Mouse (Mus musculus) erythroblast, embryonic 14.5 days (primary cell): ENCODE results near the gene Slc16a2. TPM values are rescaled to one million over a fixed set of nuclear protein-coding genes. Genes with fewer than 3 reads are reported as not detected.

Experiments
- H3K27me3 ChIP-seq: 2 replicates; pipeline ENCODE4 v1.6.1; 2012; ENCODE audit warnings: inconsistent platforms; ENCODE audit not compliant: control insufficient read depth
- H3K36me3 ChIP-seq: 2 replicates; pipeline ENCODE4 v1.6.1; 2012; ENCODE audit warnings: mild to moderate bottlenecking, inconsistent platforms; ENCODE audit not compliant: control insufficient read depth
- H3K4me1 ChIP-seq: 2 replicates; pipeline ENCODE4 v1.6.1; 2012; ENCODE audit warnings: inconsistent platforms; ENCODE audit not compliant: control insufficient read depth
- H3K4me3 ChIP-seq: replicated peaks from 2 replicates; pipeline ENCODE3; 2012; ENCODE audit warnings: moderate library complexity, mild to moderate bottlenecking, inconsistent platforms
- H3K9me3 ChIP-seq: 2 replicates; pipeline ENCODE4 v1.6.1; 2012; ENCODE audit warnings: low read length, inconsistent platforms, mixed read lengths; ENCODE audit not compliant: control insufficient read depth
- GATA1 ChIP-seq: IDR thresholded peaks from 2 replicates; pipeline ENCODE4 v1.6.1; 2012; ENCODE audit warnings: low read length, inconsistent platforms, mixed read lengths
- TAL1 ChIP-seq: IDR thresholded peaks from 3 replicates; pipeline ENCODE4 v1.6.1; 2012; ENCODE audit warnings: low read length, inconsistent platforms, mixed read lengths
- polyA plus RNA-seq: library from polyadenylated mRNA; stranded (reverse); fragments of >175 nt; gene quantifications from 2 replicates; pipeline ENCODE4 v1.2.3, GENCODE M21; 2012

Gene Slc16a2
- polyA plus RNA-seq, 1 experiment = 0.01 TPM

GRCm38 (mm10) chrX:103812690-103813089 is 9.1 kb downstream of the Slc16a2 start:
- no peaks in the 10 kb centered on the region for H3K4me1 ChIP-seq
- no peak for TF ChIP-seq TAL1
- no peak for TF ChIP-seq GATA1
- H3K36me3 ChIP-seq = no peaks in the 10 kb centered on the region
- no peak overlapping the region for H3K4me3 ChIP-seq
- no peaks in the 10 kb centered on the region for H3K9me3 ChIP-seq
- peaks cover 2% of the 10 kb centered on the region; the same call in 1 of the 2 replicates for H3K27me3 ChIP-seq

GRCm38 (mm10) chrX:103810483-103810882 is 11.3 kb downstream of the Slc16a2 start:
- H3K27me3 ChIP-seq = peaks cover 4% of the 10 kb centered on the region; the same call in 1 of the 2 replicates
- no peaks in the 10 kb centered on the region for H3K4me1 ChIP-seq
- no peaks in the 10 kb centered on the region for H3K9me3 ChIP-seq
- no peaks in the 10 kb centered on the region for H3K36me3 ChIP-seq
- TF ChIP-seq TAL1 = no peak
- no peak overlapping the region for H3K4me3 ChIP-seq

- Histone ChIP-seq H3K4me1 (no peaks in the 10 kb centered on the region), H3K36me3 (no peaks in the 10 kb centered on the region), H3K4me3 (no peak overlapping the region), H3K9me3 (no peaks in the 10 kb centered on the region), H3K27me3 (peaks cover 13% of the 10 kb centered on the region; the same call in 1 of the 2 replicates)
- TF ChIP-seq TAL1 (no peak), GATA1 (no peak)
Observed at GRCm38 (mm10) chrX:103806373-103806772, 15.4 kb downstream of the Slc16a2 start.

- no peak for TF ChIP-seq GATA1
- TF ChIP-seq TAL1 = no peak
- Histone ChIP-seq H3K4me3 (no peak overlapping the region), H3K27me3 (peaks cover 19% of the 10 kb centered on the region; the same call in 1 of the 2 replicates), H3K4me1 (no peaks in the 10 kb centered on the region), H3K36me3 (no peaks in the 10 kb centered on the region), H3K9me3 (no peaks in the 10 kb centered on the region)
Observed at GRCm38 (mm10) chrX:103796961-103797360, 24.8 kb downstream of the Slc16a2 start.

GRCm38 (mm10) chrX:103795506-103795905 is 26.3 kb downstream of the Slc16a2 start:
- no peaks in the 10 kb centered on the region for H3K4me1 ChIP-seq
- peaks cover 19% of the 10 kb centered on the region; the same call in 1 of the 2 replicates for H3K27me3 ChIP-seq
- no peaks in the 10 kb centered on the region for H3K36me3 ChIP-seq
- H3K4me3 ChIP-seq = no peak overlapping the region
- H3K9me3 ChIP-seq = no peaks in the 10 kb centered on the region
- no peak for TF ChIP-seq GATA1
- no peak for TF ChIP-seq TAL1

- Histone ChIP-seq H3K27me3 (peaks cover 7% of the 10 kb centered on the region; the same call in 1 of the 2 replicates), H3K4me3 (no peak overlapping the region), H3K9me3 (no peaks in the 10 kb centered on the region), H3K4me1 (no peaks in the 10 kb centered on the region), H3K36me3 (no peaks in the 10 kb centered on the region)
- no peak for TF ChIP-seq TAL1
- TF ChIP-seq GATA1 = no peak
Observed at GRCm38 (mm10) chrX:103791329-103791728, 30.5 kb downstream of the Slc16a2 start.

- Histone ChIP-seq H3K9me3 (no peaks in the 10 kb centered on the region), H3K4me1 (no peaks in the 10 kb centered on the region), H3K27me3 (peaks cover 7% of the 10 kb centered on the region), H3K4me3 (no peak overlapping the region), H3K36me3 (no peaks in the 10 kb centered on the region)
- TF ChIP-seq TAL1 = no peak
- TF ChIP-seq GATA1 = no peak
Observed at GRCm38 (mm10) chrX:103785681-103786080, 36.1 kb downstream of the Slc16a2 start.

GRCm38 (mm10) chrX:103776412-103776811 is 45.4 kb downstream of the Slc16a2 start:
- H3K36me3 ChIP-seq = no peaks in the 10 kb centered on the region
- H3K27me3 ChIP-seq = peaks cover 13% of the 10 kb centered on the region
- no peaks in the 10 kb centered on the region for H3K4me1 ChIP-seq
- no peak overlapping the region for H3K4me3 ChIP-seq
- H3K9me3 ChIP-seq = no peaks in the 10 kb centered on the region
- TF ChIP-seq GATA1 (no peak), TAL1 (no peak)

- Histone ChIP-seq H3K4me3 (no peak overlapping the region), H3K9me3 (no peaks in the 10 kb centered on the region), H3K4me1 (no peaks in the 10 kb centered on the region), H3K36me3 (no peaks in the 10 kb centered on the region), H3K27me3 (peaks cover 19% of the 10 kb centered on the region)
- no peak for TF ChIP-seq TAL1
- no peak for TF ChIP-seq GATA1
Observed at GRCm38 (mm10) chrX:103746197-103746596, 75.6 kb downstream of the Slc16a2 start.

- no peaks in the 10 kb centered on the region for H3K9me3 ChIP-seq
- TF ChIP-seq TAL1 (no peak), GATA1 (no peak)
- H3K27me3 ChIP-seq = peaks cover 22% of the 10 kb centered on the region
- H3K4me3 ChIP-seq = no peak overlapping the region
- no peaks in the 10 kb centered on the region for H3K36me3 ChIP-seq
- H3K4me1 ChIP-seq = no peaks in the 10 kb centered on the region
Observed at GRCm38 (mm10) chrX:103744171-103745039, 77.4 kb downstream of the Slc16a2 start.
